Mouse (Mus musculus) spleen, postnatal 14 days (tissue): ENCODE results near the gene Olfr288.

ENCODE experiments used
- DNase-seq, 2 experiments: peaks; one replicate each; pipeline ENCODE4 v3.0.0; 2021 to 2022; ENCODE audit warnings: low spot score in 2 of 2

Olfr288 gene

DNA sequence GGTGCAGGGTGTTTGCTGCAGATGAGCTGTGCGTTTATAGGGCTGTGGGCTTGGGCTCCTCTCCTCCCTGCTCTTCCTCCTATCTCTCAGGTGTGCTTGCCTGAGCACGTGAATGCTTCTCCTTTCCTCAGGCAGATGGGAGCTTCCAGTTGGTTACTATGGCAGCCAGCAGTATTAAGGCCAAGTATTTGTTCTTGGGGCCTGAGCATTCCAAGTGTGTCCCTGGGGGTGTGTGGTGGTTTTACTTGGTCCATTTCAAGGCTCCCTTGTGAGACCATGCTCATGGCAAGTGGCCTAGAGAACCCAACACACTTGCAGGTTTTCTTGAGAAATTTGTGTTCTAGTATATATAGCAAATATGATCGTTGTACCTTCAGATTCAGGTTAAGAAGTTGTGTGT, at the start of gene Olfr288:
TSS of gene Olfr288 (minus strand) at position 101 of the 400 bp plus-strand sequence.
- DNase-seq: no peak

DNA sequence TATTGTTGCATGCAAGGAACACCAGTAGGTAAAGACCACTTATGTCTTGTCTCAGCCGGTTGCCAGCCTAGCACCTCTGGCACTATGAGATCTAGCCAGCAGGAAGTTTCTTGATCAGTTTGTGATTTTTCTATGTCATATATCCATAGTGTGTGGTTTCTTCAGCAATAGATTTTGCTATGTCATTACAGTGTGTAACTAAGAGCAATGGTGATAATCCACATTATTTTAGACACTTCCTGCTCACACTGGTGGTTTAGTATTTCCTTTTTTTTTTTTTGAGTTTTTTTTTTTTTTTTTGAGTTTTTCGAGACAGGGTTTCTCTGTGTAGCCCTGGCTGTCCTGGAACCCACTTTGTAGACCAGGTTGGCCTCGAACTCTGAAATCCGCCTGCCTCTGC, 40.1 kb upstream of the Olfr288 start:
- DNase-seq: no peak

DNA sequence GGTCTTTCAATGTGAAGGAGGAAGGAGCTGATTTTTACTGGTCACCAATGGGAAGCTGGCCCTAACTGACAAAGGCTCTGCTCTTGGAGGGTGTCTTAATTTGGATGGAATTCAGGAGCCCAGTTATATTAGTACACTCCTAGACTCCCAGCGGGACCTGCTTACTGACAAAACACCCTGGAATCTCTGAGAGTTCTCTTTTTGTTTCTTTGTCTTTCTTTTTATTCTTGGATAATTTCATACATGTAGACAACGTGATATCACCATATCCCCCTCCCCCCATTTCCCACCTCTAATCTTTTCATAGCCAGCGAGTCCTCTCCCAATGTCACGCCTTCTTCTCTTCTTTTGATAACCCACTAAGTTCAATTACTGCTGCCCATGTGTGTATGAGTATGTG, 39.0 kb upstream of the Olfr288 start, which contains the start of gene Olfr286:
TSS of gene Olfr286 (minus strand) at position 101 of the 400 bp plus-strand sequence.
- no peak for DNase-seq

DNA sequence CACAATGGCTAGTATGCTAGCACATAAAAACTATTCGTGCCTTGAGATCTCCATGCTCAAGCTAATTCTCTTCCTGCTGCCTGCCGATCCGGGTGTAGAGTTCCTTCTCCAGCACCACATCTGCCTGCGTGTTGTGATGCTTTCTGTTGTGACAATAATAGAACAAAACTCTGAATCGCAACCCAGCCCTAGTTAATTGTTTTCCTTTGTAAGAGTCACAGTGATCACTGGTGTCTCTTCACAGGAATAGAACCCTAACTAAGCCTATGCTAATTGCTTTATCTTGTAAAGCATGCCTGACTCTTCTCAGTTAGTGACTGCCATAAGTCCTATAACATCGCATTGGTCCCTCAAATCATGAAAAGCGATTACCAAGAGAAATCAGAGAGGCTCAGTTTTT, 30.8 kb upstream of the Olfr288 start:
- no peak for DNase-seq

DNA sequence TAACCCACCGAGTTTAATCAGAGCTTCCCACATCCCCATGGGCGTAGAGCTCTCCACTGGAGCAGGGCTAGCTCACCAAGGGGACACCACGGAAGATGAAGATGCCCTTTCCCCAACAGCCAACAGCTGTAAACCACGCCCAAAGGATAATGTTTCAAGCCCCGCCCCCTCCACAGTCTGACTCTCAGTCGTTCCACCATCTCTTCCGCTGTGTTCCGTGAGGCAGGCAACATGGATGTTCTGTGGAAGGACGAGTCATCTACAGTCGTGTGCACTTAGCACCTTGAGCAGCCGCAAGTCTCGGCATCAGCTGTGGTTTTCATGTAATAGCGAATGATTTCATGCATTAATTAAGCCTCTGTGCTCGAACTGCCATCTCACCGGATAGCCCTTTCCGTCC, 30.3 kb upstream of the Olfr288 start:
- no peak for DNase-seq

DNA sequence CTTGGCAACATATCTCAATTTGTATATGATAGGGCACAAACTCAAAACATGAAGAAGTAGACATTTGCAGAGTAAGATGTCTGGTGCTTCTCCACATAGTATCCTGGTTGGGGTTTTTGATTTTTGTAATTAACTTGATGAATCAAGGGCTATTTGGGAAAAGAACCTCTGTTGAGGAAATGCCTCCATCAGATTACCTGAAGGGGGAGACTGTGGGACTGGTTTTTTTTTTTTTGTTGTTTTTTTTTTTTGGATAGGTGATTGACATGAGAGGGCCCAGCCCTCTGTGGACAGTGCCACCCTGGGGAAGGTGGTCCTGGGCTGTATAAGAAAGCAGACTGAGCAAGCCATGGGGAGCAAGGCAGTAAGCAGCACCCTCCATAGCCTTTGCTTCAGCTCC, 27.0 kb upstream of the Olfr288 start:
- DNase-seq: no peak

DNA sequence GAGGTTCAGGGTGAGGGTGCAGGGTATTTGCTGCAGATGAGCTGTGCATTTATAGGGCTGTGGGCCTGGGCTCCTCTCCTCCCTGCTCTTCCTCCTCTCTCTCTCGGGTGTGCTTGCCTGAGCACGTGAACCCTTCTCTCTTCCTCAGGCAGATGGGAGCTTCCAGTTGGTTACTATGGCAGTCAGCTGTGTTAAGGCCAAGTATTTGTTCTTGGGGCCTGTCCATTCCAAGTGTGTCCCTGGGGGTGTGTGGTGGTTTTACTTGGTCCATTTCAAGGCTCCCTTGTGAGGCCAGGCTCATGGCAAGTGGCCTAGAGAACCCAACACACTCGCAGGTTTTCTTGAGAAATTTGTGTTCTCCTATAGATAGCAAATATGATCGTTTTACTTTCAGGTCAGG, 25.5 kb upstream of the Olfr288 start, which contains the start of the genes Gm44579 and Olfr287:
TSS of gene Gm44579 (minus strand) at position 101 of the 400 bp plus-strand sequence.
TSS of gene Olfr287 (minus strand) at position 180 of the 400 bp plus-strand sequence.
- no peak for DNase-seq

DNA sequence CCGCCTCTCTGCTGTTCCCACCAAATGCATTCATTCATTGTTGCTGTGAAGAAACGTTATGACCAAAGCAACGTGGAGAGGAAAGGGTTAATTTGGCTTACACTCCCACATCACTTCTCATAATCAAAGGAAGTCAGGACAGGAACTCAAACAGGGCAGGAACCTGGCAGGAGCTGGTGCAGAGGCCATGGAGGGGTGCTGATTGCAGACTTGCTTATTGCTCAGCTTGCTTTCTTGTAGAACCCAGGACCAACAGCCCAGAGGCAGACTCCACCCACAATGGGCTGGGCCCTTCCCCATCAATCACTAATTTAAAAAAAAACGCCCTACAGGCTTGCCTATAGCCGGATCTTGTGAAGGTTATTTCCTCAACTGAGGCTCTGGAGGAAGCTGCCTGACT, 18.8 kb upstream of the Olfr288 start:
- no peak for DNase-seq

DNA sequence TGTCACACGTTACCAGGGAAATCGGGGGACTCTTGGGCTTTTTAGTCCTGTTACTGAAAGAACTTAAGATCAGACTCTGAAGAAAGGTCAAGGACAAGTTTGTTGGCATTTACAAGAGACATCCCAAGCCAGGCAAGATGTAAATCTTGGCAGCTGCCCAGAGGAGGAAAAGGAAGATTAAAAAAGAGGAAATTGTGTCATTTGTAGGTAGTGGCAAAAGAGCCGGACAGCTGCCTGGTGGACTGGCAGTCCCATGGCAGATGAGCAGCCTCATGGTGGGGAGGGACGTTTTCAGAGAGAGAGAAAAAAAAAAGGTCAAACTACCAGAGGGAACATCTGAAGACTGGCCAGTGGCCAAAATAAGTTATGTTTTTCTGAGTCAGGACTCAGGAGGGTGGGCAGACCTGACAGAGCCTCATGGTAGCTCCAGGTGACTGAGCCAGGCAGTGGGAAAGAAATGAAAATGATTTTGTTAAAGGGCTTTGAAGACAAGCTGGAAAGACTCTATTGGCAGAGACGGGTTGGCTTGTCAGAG, 18.1 kb upstream of the Olfr288 start:
- no peak for DNase-seq

DNA sequence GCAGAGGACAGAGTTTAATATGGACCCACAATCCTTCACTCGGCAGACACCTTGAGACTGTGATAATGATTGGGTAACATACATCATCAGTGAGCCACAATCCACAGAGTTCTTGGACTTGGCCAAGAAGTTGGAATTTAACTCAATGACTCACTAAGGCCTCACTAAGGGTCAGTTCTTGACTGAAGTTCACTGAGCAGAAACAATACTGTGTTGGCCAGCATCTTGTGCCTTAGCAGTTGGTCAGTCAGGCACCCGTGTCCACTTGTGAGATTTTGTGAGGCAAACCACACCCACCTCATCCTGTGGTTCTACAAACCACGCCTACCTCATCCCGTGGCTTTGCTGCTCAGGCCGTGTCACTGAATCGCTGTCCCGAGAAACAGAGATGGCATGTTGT, 14.3 kb upstream of the Olfr288 start:
- no peak for DNase-seq

DNA sequence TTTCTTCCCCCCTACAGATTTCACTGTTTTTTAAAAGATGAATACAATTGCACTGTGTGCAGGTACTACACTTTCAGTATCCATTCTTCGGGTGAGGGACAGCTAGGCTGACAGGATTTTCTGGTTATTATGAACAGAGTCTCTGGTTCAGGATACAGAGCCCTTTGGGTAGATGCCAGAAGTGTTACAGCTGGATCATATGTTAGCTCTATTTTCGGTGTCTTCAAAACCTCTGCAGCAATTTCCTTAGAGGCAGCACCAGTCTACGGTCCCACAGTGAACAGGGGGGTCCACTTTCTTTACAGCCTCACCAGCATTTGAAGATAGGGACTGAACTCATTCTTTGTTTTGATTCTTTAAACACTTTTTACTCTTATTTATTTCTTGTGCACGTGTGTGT, 10.9 kb downstream of the Olfr288 start:
- no peak for DNase-seq

DNA sequence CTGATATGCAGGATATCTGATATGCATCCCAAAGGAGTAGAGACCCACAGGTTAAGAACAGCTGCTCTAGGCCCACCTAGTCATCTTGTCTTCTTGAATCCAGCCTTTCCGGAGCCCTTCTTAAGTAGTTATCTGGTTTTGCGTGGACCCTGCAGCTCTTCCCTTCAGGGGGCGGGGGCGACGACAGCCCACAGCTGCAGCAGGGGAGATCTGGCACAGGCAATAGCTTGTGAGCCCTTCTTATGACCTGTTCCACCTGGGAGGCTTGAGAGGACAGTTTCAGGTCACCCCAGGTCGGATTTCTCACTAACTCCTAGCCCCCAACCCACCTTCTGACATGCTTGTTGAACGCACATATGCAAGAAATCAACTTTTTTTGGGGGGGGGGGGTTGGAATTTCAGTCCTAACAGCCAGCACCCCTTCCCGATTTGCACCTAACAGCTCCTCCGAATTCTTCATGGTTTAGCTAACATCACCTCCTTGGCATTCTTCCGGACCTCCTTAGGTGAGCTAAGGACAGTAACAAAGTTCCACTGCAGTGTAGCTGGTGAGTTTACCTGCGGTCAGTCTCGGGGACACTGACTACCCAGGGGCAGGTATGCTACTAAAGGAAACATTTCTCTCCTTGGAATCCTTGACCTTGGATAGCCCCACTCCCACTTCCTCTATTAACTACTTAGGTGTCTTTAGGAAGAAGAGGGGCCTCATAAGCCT, 13.3 kb downstream of the Olfr288 start:
- no peak for DNase-seq

DNA sequence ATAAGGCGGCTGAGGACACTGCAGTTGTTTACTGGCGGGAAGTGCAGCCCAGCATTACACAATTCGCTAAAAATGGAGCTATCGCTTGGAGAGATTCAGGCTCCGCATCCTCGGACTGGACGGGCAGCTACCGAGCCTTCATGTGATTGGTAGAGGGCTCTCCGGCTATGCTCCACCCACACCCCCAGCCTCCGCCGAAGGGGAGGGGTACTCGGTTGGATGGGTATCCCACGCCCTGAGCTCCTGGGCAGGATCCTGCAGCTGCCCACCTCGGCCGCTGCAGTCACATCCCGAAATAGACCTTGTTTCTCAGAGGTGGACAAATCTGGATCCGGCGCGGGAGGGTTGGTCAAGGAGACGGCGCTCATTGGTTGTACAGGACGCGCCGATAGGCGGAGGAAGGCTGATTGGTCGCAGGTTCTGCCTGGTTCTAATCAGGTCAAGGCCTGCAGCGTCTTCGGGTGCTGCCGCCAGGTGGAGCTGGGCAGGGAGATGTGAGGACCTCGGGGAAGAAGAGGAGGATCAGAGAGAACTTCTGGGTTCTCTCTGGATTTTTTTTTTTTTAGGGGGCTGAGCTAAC, 14.1 kb downstream of the Olfr288 start:
- peak; percentile 48 to 67 for DNase-seq

DNA sequence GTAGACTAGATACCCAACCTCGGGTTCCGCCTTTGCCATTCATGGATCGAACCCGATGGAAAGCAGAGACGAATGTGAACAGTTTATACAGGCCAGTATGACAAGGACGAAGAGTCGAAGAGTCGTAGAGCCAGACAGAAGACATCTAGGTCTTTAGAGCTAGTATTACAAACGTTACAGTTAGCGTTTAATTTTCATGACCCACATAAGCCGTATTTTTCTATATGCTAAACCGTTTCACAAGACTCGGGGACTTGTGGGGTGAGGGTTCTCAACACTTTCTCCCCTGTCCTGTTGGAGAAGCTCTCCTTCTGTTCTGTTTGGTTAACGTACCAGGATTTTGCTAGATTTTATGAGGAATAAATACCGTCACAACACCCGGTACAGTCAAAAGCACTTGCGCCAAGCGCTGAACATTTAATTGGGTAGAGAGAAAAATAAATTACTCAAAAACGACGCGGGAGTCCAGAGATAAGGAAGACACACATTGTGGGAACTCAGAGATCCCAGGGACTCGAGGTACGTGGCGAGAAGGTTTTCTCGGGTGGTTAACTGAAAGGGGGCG, 14.7 kb downstream of the Olfr288 start:
- DNase-seq: no peak

DNA sequence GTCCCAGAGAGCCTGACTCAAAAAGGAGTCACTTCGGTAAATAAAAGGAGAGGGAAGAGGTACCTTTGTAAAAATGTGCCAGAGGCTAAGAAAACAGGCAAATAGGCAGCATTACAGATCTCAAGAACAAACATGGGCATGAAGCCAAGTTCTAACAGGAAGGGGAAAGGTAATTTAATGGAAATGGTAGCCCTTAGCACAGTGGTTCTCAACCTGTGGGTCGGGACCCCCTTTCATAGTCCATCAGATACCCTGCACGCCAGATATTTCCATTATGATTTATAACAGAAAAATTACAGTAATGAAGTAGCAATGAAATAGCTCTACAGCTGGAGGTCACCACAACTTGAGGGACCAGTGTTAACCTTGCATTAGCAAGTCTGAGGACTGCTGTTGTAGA, 18.0 kb downstream of the Olfr288 start:
- DNase-seq: no peak

DNA sequence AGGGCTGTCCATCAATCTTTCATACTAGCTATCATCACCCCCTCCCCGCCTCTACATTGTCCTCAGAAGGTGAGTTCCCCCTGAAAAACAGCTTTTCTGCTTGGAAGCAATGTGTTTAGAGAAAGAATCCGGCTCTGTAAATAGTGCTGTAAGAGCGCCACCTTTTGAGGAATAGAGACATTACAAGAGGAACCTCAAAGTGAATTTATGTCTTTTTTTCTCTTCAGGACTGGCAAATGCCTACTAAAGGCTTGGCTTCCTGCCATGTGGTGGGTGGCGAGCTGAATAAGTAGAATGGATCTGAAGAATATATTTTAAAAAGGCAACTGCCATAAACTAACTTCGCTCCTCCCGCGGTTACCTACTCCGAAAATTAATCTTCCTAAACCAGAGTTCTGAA, 21.5 kb downstream of the Olfr288 start:
- no peak for DNase-seq

DNA sequence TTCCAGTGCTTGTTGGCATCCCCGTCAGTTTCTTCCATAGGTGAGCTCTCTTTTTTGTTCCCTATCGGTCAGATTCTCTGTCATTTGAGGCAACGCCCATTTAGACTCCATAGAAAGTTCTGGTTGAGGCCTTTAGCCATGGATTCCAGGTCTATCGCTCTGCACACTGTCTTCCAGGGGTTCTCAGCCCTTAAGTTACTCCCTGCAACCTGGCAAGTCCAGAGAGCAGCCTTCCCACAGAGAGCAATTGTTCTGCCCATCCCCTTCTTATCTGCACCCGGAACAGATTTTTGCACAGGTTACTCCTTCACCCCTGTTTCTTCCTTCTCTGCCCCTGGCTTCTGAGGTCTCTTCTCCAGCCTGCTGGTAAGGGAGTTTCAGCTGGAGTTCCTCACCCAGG, 23.2 kb downstream of the Olfr288 start:
- DNase-seq: no peak

DNA sequence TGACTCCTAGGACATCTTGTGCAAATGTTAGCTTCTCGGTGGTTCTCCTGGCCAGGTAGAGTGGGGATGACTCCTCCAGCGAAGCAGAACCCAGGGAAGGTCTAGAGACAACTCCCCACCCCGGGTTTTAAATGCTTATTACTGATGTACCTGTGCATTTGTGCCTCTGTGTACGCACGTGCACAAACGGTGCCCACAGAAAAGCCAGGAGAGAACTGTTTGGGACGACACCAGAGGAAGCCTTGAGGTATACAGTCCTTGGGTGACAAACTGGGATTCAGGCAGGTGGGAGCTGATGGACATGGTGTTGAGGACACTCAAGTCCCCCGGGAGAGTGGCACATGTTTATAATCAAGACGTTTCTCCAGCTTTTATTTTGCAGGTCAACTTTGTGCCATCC, 24.4 kb downstream of the Olfr288 start:
- DNase-seq: no peak

DNA sequence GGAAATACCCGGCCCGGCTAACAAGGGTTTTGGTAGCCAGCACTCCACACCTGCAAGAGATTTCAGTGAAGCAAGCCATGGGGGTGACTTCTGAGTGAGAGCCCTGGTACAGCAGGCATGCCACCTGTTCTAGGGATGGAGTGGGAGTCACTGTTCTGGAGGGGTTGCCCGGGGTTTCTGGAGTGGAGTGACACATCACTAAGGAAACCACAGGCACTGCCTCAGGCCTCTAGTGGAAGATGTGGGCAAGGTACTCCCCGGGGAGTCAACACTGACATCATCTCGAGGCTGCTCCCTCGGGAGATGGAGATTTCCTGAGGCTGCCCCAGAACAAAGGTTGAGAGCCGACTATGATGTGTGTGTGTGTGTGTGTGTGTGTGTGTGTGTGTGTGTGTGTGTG, 25.0 kb downstream of the Olfr288 start:
- DNase-seq: no peak

DNA sequence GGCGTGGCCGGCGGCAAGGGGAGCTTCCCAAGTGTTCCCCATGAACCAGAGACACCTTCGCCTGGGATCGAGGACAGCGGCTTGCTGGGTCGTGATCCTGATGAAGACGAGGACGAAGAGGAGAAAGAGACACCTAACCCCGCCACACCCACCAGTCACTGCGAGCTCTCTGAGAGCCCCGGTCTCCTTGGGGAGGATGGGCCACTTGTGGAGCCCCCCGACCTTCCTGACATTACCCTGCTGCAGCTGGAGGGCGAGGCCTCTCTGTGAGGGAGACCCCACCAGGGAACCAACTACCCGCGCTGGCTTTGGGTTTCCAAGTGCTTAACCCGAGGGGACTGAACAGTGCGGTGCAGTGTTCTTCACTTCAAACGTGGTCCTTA, 26.7 kb downstream of the Olfr288 start:
- DNase-seq: no peak

DNA sequence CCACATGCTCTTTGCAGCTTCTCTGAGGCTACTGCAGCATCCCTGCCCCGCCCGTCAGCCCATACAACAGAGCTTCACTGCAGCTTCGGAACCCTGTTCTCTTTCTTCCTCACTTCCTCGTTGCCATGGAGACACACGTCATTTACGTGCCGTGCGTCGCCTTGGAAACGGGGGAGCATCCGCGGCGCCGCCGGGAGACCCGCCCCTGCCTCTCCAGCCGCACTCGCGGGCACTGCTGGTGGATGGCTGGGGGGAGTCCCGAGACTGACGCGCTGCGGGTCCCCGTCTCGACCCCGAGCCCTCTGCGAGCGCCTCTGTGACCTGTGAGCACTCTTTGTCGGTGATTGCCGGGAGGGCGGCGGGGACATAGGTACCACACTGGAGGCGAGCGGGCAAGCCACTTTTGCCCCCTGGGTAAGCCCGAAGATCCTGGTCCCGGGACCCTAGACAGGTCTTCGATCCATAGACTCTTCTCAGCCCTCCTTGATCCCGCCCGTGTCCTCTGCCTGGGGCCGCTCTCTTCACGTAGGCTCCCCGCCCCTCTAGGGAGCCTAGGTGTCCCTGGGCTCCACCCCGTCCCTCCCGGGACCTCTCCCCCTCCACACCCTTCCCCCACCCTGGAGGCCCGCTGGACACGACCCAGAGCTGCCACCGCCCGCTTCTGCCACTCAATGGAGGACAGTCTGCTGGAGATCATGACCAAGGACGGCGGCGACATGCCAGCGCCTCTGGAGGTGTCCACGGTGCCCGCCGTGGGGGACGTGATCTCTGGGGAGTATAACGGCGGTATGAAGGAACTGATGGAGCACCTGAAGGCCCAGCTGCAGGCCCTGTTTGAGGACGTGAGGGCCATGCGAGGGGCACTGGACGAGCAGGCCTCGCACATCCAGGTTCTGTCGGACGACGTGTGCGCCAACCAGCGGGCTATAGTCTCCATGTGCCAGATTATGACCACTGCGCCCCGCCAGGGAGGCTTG, 27.4 kb downstream of the Olfr288 start:
- peak in 1 of 2 experiments; percentile 25 for DNase-seq
